Mouse (Mus musculus): ENCODE results near the gene Blm. TPM values are rescaled to one million over a fixed set of nuclear protein-coding genes. Genes with fewer than 3 reads are reported as not detected.

Gene Blm
- polyA plus RNA-seq, 1 experiment from 2014 or later: 54.7 TPM

GRCm38 (mm10) chr7:80473837-80474236 lies 61.1 kb downstream of the Blm start:
- no peak overlapping the region for H3K27ac ChIP-seq
- 97% methylated on average over 7 of the region's 7 CpGs for WGBS
- H3K36me3 ChIP-seq (replicated peaks): peaks cover 89% of the 10 kb centered on the region
- H3K9me3 ChIP-seq: no peaks in the 10 kb centered on the region
- no peak for DNase-seq (ENCODE audit: extremely low spot score, low spot score)
- no peaks in the 10 kb centered on the region for H3K27me3 ChIP-seq (ENCODE audit: poor library complexity, severe bottlenecking)
- no peak overlapping the region for H3K4me3 ChIP-seq
- no peaks in the 10 kb centered on the region for H3K4me1 ChIP-seq

GRCm38 (mm10) chr7:80468851-80469250 lies 66.1 kb downstream of the Blm start:
- WGBS: 91% methylated on average over 2 of the region's 2 CpGs
- no peaks in the 10 kb centered on the region for H3K27me3 ChIP-seq (ENCODE audit: poor library complexity, severe bottlenecking)
- no peaks in the 10 kb centered on the region for H3K9me3 ChIP-seq
- H3K27ac ChIP-seq: no peak overlapping the region
- H3K4me1 ChIP-seq: no peaks in the 10 kb centered on the region
- H3K36me3 ChIP-seq (replicated peaks): peaks cover 94% of the 10 kb centered on the region
- H3K4me3 ChIP-seq: no peak overlapping the region
- no peak for DNase-seq (ENCODE audit: extremely low spot score, low spot score)

GRCm38 (mm10) chr7:80467334-80467733 lies 67.6 kb downstream of the Blm start:
- H3K27me3 ChIP-seq (ENCODE audit: poor library complexity, severe bottlenecking): no peaks in the 10 kb centered on the region
- no peak overlapping the region for H3K27ac ChIP-seq
- H3K9me3 ChIP-seq: no peaks in the 10 kb centered on the region
- H3K36me3 ChIP-seq (replicated peaks): peaks cover 96% of the 10 kb centered on the region
- DNase-seq (ENCODE audit: extremely low spot score, low spot score): no peak
- no peaks in the 10 kb centered on the region for H3K4me1 ChIP-seq
- WGBS: 97% methylated on average over 2 of the region's 2 CpGs
- no peak overlapping the region for H3K4me3 ChIP-seq

GRCm38 (mm10) chr7:80464831-80465230 lies 70.1 kb downstream of the Blm start:
- no peaks in the 10 kb centered on the region for H3K27me3 ChIP-seq (ENCODE audit: poor library complexity, severe bottlenecking)
- H3K4me1 ChIP-seq: no peaks in the 10 kb centered on the region
- no peak overlapping the region for H3K27ac ChIP-seq
- H3K4me3 ChIP-seq: no peak overlapping the region
- 91% methylated on average over 5 of the region's 5 CpGs for WGBS
- H3K9me3 ChIP-seq: no peaks in the 10 kb centered on the region
- no peak for DNase-seq (ENCODE audit: extremely low spot score, low spot score)
- H3K36me3 ChIP-seq (replicated peaks): peaks cover 100% of the 10 kb centered on the region

GRCm38 (mm10) chr7:80461891-80462290 lies 73.0 kb downstream of the Blm start:
- no peak overlapping the region for H3K4me3 ChIP-seq
- no peaks in the 10 kb centered on the region for H3K4me1 ChIP-seq
- DNase-seq (ENCODE audit: extremely low spot score, low spot score): no peak
- 94% methylated on average over 7 of the region's 7 CpGs for WGBS
- H3K9me3 ChIP-seq: no peaks in the 10 kb centered on the region
- no peak overlapping the region for H3K27ac ChIP-seq
- H3K27me3 ChIP-seq (ENCODE audit: poor library complexity, severe bottlenecking): no peaks in the 10 kb centered on the region
- H3K36me3 ChIP-seq (replicated peaks): peaks cover 99% of the 10 kb centered on the region

GRCm38 (mm10) chr7:80460892-80461291 lies 74.0 kb downstream of the Blm start:
- Histone ChIP-seq H3K9me3 (no peaks in the 10 kb centered on the region), H3K4me3 (no peak overlapping the region), H3K36me3 (replicated peaks) (peaks cover 99% of the 10 kb centered on the region), H3K4me1 (no peaks in the 10 kb centered on the region), H3K27ac (no peak overlapping the region), H3K27me3 (ENCODE audit: poor library complexity, severe bottlenecking) (no peaks in the 10 kb centered on the region)
- no peak for DNase-seq (ENCODE audit: extremely low spot score, low spot score)
- 96% methylated on average over 4 of the region's 4 CpGs for WGBS

- H3K4me1 ChIP-seq: no peaks in the 10 kb centered on the region
- no peaks in the 10 kb centered on the region for H3K9me3 ChIP-seq
- 94% methylated on average over 5 of the region's 5 CpGs for WGBS
- H3K27me3 ChIP-seq (ENCODE audit: poor library complexity, severe bottlenecking): no peaks in the 10 kb centered on the region
- no peak for DNase-seq (ENCODE audit: extremely low spot score, low spot score)
- no peak overlapping the region for H3K4me3 ChIP-seq
- no peak overlapping the region for H3K27ac ChIP-seq
- peaks cover 98% of the 10 kb centered on the region for H3K36me3 ChIP-seq (replicated peaks)
These were observed 74.7 kb downstream of the Blm start for GRCm38 (mm10) chr7:80460199-80460598.

GRCm38 (mm10) chr7:80457831-80458343 lies 77.0 kb downstream of the Blm start:
- H3K27ac ChIP-seq: no peak overlapping the region
- WGBS: 90% methylated on average over 3 of the region's 3 CpGs

GRCm38 (mm10) chr7:80457241-80457640 lies 77.7 kb downstream of the Blm start:
- Histone ChIP-seq H3K27me3 (ENCODE audit: poor library complexity, severe bottlenecking) (no peaks in the 10 kb centered on the region), H3K9me3 (no peaks in the 10 kb centered on the region), H3K4me1 (no peaks in the 10 kb centered on the region), H3K27ac (no peak overlapping the region), H3K4me3 (no peak overlapping the region), H3K36me3 (replicated peaks) (peaks cover 98% of the 10 kb centered on the region)
- 87% methylated on average over 6 of the region's 6 CpGs for WGBS
- no peak for DNase-seq (ENCODE audit: extremely low spot score, low spot score)

More at GRCm38 (mm10) chr7:80457831-80458343, 77.0 kb downstream of the Blm start:
- Histone ChIP-seq H3K36me3 (replicated peaks) (peaks cover 98% of the 10 kb centered on the region), H3K9me3 (no peaks in the 10 kb centered on the region), H3K4me1 (no peaks in the 10 kb centered on the region), H3K27me3 (ENCODE audit: poor library complexity, severe bottlenecking) (no peaks in the 10 kb centered on the region), H3K4me3 (no peak overlapping the region)
- DNase-seq (ENCODE audit: extremely low spot score, low spot score): no peak

- DNase-seq (ENCODE audit: extremely low spot score, low spot score): no peak
- no peak overlapping the region for H3K4me3 ChIP-seq
- H3K9me3 ChIP-seq: no peaks in the 10 kb centered on the region
- no peaks in the 10 kb centered on the region for H3K4me1 ChIP-seq
- WGBS: 87% methylated on average over 6 of the region's 6 CpGs
- no peak overlapping the region for H3K27ac ChIP-seq
- peaks cover 98% of the 10 kb centered on the region for H3K36me3 ChIP-seq (replicated peaks)
- no peaks in the 10 kb centered on the region for H3K27me3 ChIP-seq (ENCODE audit: poor library complexity, severe bottlenecking)
These were observed 78.6 kb downstream of the Blm start for GRCm38 (mm10) chr7:80456327-80456726.

GRCm38 (mm10) chr7:80455505-80456160 lies 79.3 kb downstream of the Blm start:
- Histone ChIP-seq H3K4me3 (no peak overlapping the region), H3K4me1 (no peaks in the 10 kb centered on the region), H3K36me3 (replicated peaks) (peaks cover 93% of the 10 kb centered on the region), H3K27me3 (ENCODE audit: poor library complexity, severe bottlenecking) (no peaks in the 10 kb centered on the region), H3K9me3 (no peaks in the 10 kb centered on the region), H3K27ac (no peak overlapping the region)
- DNase-seq (ENCODE audit: extremely low spot score, low spot score): no peak
- 90% methylated on average over 4 of the region's 4 CpGs for WGBS

- DNase-seq (ENCODE audit: extremely low spot score, low spot score): no peak
- H3K4me3 ChIP-seq: no peak overlapping the region
- no peaks in the 10 kb centered on the region for H3K27me3 ChIP-seq (ENCODE audit: poor library complexity, severe bottlenecking)
- no peaks in the 10 kb centered on the region for H3K4me1 ChIP-seq
- no peak overlapping the region for H3K27ac ChIP-seq
- H3K36me3 ChIP-seq (replicated peaks): peaks cover 85% of the 10 kb centered on the region
- WGBS: 90% methylated on average over 2 of the region's 2 CpGs
- no peaks in the 10 kb centered on the region for H3K9me3 ChIP-seq
These were observed 80.1 kb downstream of the Blm start for GRCm38 (mm10) chr7:80454786-80455185.

- peaks cover 78% of the 10 kb centered on the region for H3K36me3 ChIP-seq (replicated peaks)
- WGBS: 95% methylated on average over 5 of the region's 5 CpGs
- DNase-seq (ENCODE audit: extremely low spot score, low spot score): no peak
These were observed 80.9 kb downstream of the Blm start for GRCm38 (mm10) chr7:80453997-80454396.

More at GRCm38 (mm10) chr7:80453997-80454396, 80.9 kb downstream of the Blm start:
- Histone ChIP-seq H3K27ac (no peak overlapping the region), H3K27me3 (ENCODE audit: poor library complexity, severe bottlenecking) (no peaks in the 10 kb centered on the region), H3K9me3 (no peaks in the 10 kb centered on the region), H3K4me3 (no peak overlapping the region), H3K4me1 (no peaks in the 10 kb centered on the region)

All from forebrain, embryonic 10.5 days (tissue).